Mouse (Mus musculus) megakaryocyte, embryonic 14.5 days (primary cell): Measurements from ENCODE around the gene Fam192a.

Experiments
- FLI1 ChIP-seq: IDR thresholded peaks from 2 replicates; pipeline ENCODE4 v1.6.1; 2012; ENCODE audit warnings: low read length, inconsistent platforms, mixed read lengths
- GATA1 ChIP-seq: IDR thresholded peaks from 3 replicates; pipeline ENCODE4 v1.6.1; 2012; ENCODE audit warnings: mixed read lengths, low read length, inconsistent platforms, borderline replicate concordance

DNA sequence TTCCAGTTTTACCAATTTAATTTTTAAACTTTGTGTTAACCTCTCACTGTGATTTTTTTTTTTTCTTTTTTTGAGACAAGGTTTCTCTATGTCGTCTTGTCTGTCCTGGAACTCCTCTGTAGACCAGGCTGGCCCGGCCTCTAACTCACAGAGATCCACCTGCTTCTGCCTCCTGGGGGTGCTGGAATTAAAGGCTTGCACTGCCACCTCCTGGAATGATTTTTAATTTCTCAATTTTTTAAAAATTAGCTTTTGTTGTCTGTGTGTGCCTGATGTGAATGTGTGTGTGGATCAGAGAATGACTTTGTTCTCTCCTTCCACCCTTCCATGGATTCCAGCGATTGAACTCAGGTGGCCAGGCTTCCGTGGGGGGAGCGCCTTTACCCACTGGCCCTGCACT is 5.3 kb upstream of the Fam192a start:
- TF ChIP-seq GATA1 (no peak), FLI1 (no peak)
